8 mouse cellular contexts compared by ENCODE assay signal in genomic region chr5:67306698-67307521, GRCm38 (mm10). TPM values are rescaled to one million over a fixed set of nuclear protein-coding genes. Genes with fewer than 3 reads are reported as not detected.
DNase-seq lines count a peak whose midpoint lies in the region; ATAC-seq lines count a peak whose summit lies in the region.

Gene Slc30a9, plus strand, starts transcription at chr5:67306955.

- H3K4me1 ChIP-seq in forebrain, embryonic 11.5 days (replicated peaks; ENCODE audit: control insufficient read depth, insufficient read depth, low read length), result peaks cover 7% of the 10 kb centered on the region; the same call in 1 of the 2 replicates
- H3K4me1 ChIP-seq in heart, embryonic 16.5 days (ENCODE audit: control insufficient read depth, insufficient read depth, low read length), result peaks cover 10% of the 10 kb centered on the region
- peaks cover 31% of the 10 kb centered on the region for H3K4me1 ChIP-seq in liver, embryonic 15.5 days (replicated peaks)
- peaks cover 11% of the 10 kb centered on the region for H3K4me1 ChIP-seq in neural tube, embryonic 12.5 days

- H3K4me3 ChIP-seq in forebrain, embryonic 11.5 days (ENCODE audit: low read depth, low read length), result peak within 1 kb of the TSS; percentile 98
- H3K4me3 ChIP-seq in heart, embryonic 16.5 days (ENCODE audit: low read length), result peak within 1 kb of the TSS; percentile 98
- H3K4me3 ChIP-seq in liver, embryonic 15.5 days (replicated peaks), result peak within 1 kb of the TSS; percentile 100
- peak within 1 kb of the TSS; percentile 97 for H3K4me3 ChIP-seq in neural tube, embryonic 12.5 days

- peak; percentile 98 for ATAC-seq in forebrain, embryonic 11.5 days (replicated peaks; ENCODE audit: low FRiP score)
- ATAC-seq in heart, embryonic 16.5 days (replicated peaks; ENCODE audit: extremely low read depth, insufficient read depth, low FRiP score), result peak; percentile 98
- ATAC-seq in liver, embryonic 15.5 days (ENCODE audit: insufficient read depth), result peak; percentile 95
- peak; percentile 98 for ATAC-seq in neural tube, embryonic 12.5 days (ENCODE audit: low FRiP score, low read depth)

- peak within 1 kb of the TSS; percentile 77 for H3K9ac ChIP-seq in forebrain, embryonic 11.5 days (ENCODE audit: low read length)
- peak within 1 kb of the TSS; percentile 94 for H3K9ac ChIP-seq in heart, embryonic 16.5 days (ENCODE audit: low read length)
- H3K9ac ChIP-seq in liver, embryonic 15.5 days, result peak within 1 kb of the TSS; percentile 97
- H3K9ac ChIP-seq in neural tube, embryonic 12.5 days, result peak within 1 kb of the TSS; percentile 90

- H3K27me3 ChIP-seq in forebrain, embryonic 11.5 days (ENCODE audit: control insufficient read depth, insufficient read depth, low read length), result no peaks in the 10 kb centered on the region
- no peaks in the 10 kb centered on the region for H3K27me3 ChIP-seq in heart, embryonic 16.5 days (ENCODE audit: control insufficient read depth, insufficient read depth, low read length)
- H3K27me3 ChIP-seq in liver, embryonic 15.5 days, result no peaks in the 10 kb centered on the region
- H3K27me3 ChIP-seq in neural tube, embryonic 12.5 days (replicated peaks), result no peaks in the 10 kb centered on the region

- DNase-seq in CD8-positive naive resting alpha-beta T cell, adult 2 months (ENCODE audit: low read depth in 2 of 2, low spot score in 2 of 2), result peak; percentile 77 to 80
- DNase-seq in c-Kit-positive CD71-negative TER-119-negative erythroid progenitor cells, embryonic 14.5 days (ENCODE audit: low read depth), result peak; percentile 76
- peak; percentile 94 for DNase-seq in forebrain, embryonic 11.5 days (ENCODE audit: low spot score)
- peak; percentile 94 to 97 for DNase-seq in kidney, postnatal 36 days
- DNase-seq in telencephalon, adult 2 months (ENCODE audit: low read depth, low spot score), result peak; percentile 72

- peak within 1 kb of the TSS; percentile 46; the same call in 1 of the 2 replicates for H3K27ac ChIP-seq in forebrain, embryonic 11.5 days (ENCODE audit: low read depth, low read length)
- H3K27ac ChIP-seq in heart, embryonic 16.5 days (ENCODE audit: low read length), result peak within 1 kb of the TSS; percentile 85
- H3K27ac ChIP-seq in liver, embryonic 15.5 days (replicated peaks), result peak within 1 kb of the TSS; percentile 93
- peak within 1 kb of the TSS; percentile 59; the same call in 1 of the 2 replicates for H3K27ac ChIP-seq in neural tube, embryonic 12.5 days

- WGBS in forebrain, embryonic 11.5 days, result under 1% methylated on average over 82 of the region's 83 CpGs
- under 1% methylated on average over 78 of the region's 83 CpGs for WGBS in heart, embryonic 16.5 days
- under 1% methylated on average over 83 of the region's 83 CpGs for WGBS in liver, embryonic 15.5 days (ENCODE audit: insufficient replicate concordance)
- under 1% methylated on average over 83 of the region's 83 CpGs for WGBS in neural tube, embryonic 12.5 days

- peak within 1 kb of the TSS; percentile 79 for H3K4me2 ChIP-seq in forebrain, embryonic 11.5 days (ENCODE audit: low read depth, low read length, severe bottlenecking)
- peak within 1 kb of the TSS; percentile 83 for H3K4me2 ChIP-seq in heart, embryonic 16.5 days (ENCODE audit: low read depth, low read length)
- peak within 1 kb of the TSS; percentile 84 for H3K4me2 ChIP-seq in liver, embryonic 15.5 days
- peak within 1 kb of the TSS; percentile 89 for H3K4me2 ChIP-seq in neural tube, embryonic 12.5 days (replicated peaks)

- H3K9me3 ChIP-seq in forebrain, embryonic 11.5 days (ENCODE audit: control insufficient read depth, low read length), result no peaks in the 10 kb centered on the region
- no peaks in the 10 kb centered on the region for H3K9me3 ChIP-seq in heart, embryonic 16.5 days (replicated peaks; ENCODE audit: control insufficient read depth, low read length)
- no peaks in the 10 kb centered on the region for H3K9me3 ChIP-seq in liver, embryonic 15.5 days (replicated peaks)
- H3K9me3 ChIP-seq in neural tube, embryonic 12.5 days, result no peaks in the 10 kb centered on the region

- H3K36me3 ChIP-seq in forebrain, embryonic 11.5 days (ENCODE audit: control insufficient read depth, insufficient read depth, low read length), result no peaks in the 10 kb centered on the region
- no peaks in the 10 kb centered on the region for H3K36me3 ChIP-seq in heart, embryonic 16.5 days (ENCODE audit: control insufficient read depth, insufficient read depth)
- peaks cover 30% of the 10 kb centered on the region for H3K36me3 ChIP-seq in liver, embryonic 15.5 days (replicated peaks)
- no peaks in the 10 kb centered on the region for H3K36me3 ChIP-seq in neural tube, embryonic 12.5 days

RNA-seq across cellular contexts. Expression of gene Slc30a9, which starts in this region (rescaled TPM):
- 126 and 131 TPM in 2 replicates for polyA plus RNA-seq in forebrain, embryonic 11.5 days (2014; fragmentation: Nextera tagmentation; extraction: Ambion mirVana)
- 113 and 120 TPM in 2 replicates for polyA plus RNA-seq in heart, embryonic 16.5 days (2015; fragmentation: Nextera tagmentation; extraction: Ambion mirVana)
- polyA plus RNA-seq in liver, embryonic 15.5 days (2015; fragmentation: Nextera tagmentation; extraction: Ambion mirVana), result 52.7 and 53.4 TPM in 2 replicates
- polyA plus RNA-seq in neural tube, embryonic 12.5 days (2016; fragmentation: Nextera tagmentation; extraction: Ambion mirVana), result 155 and 163 TPM in 2 replicates

Comparison
In these comparisons a context has a peak if more than half of its experiments do, and no peak if none do; other contexts are left out.
1. Peak in every context shown above with its lines: DNase-seq, ATAC-seq, H3K4me3 ChIP-seq and H3K27ac ChIP-seq.